Mouse (Mus musculus): ENCODE results near the gene Zfp3. TPM values are rescaled to one million over a fixed set of nuclear protein-coding genes. Genes with fewer than 3 reads are reported as not detected.

Zfp3 gene
- total RNA-seq (2014; rRNA removed; ENCODE audit: low replicate concordance) (4.2 and 4.9 TPM in 2 replicates), polyA plus RNA-seq (2015; fragmentation: Nextera tagmentation; extraction: Ambion mirVana) (9.6 and 10.8 TPM in 2 replicates)

GRCm38 (mm10) chr11:70763936-70764808 is at the start of gene Zfp3:
Zfp3 (plus strand) TSS chr11:70764209.
- peak; percentile 88 for ATAC-seq (ENCODE audit: insufficient read depth, low read depth)
- Histone ChIP-seq H3K4me2 (ENCODE audit: low read depth, low read length) (peak within 1 kb of the TSS; percentile 82), H3K4me1 (ENCODE audit: control insufficient read depth, insufficient read depth) (peaks cover 13% of the 10 kb centered on the region), H3K9me3 (replicated peaks; ENCODE audit: control insufficient read depth, low read length) (no peaks in the 10 kb centered on the region), H3K27me3 (ENCODE audit: control insufficient read depth, insufficient read depth, low read length) (no peaks in the 10 kb centered on the region), H3K9ac (replicated peaks; ENCODE audit: low read depth, low read length) (peak within 1 kb of the TSS; percentile 75), H3K4me3 (ENCODE audit: low read depth, low read length) (peak within 1 kb of the TSS; percentile 77), H3K36me3 (replicated peaks; ENCODE audit: control insufficient read depth, insufficient read depth, low read length) (peaks cover 9% of the 10 kb centered on the region), H3K27ac (ENCODE audit: low read depth) (peak within 1 kb of the TSS; percentile 91)
- WGBS, result under 1% methylated on average over 75 of the region's 78 CpGs
- peak; percentile 74 for DNase-seq (ENCODE audit: low spot score)
- no peak for TF ChIP-seq CTCF (IDR thresholded peaks at IDR 0.05; ENCODE audit: low read depth)

GRCm38 (mm10) chr11:70715832-70716231 is 48.2 kb upstream of the Zfp3 start:
- peaks cover 86% of the 10 kb centered on the region for H3K36me3 ChIP-seq (replicated peaks; ENCODE audit: control insufficient read depth, insufficient read depth, low read length)
- H3K9me3 ChIP-seq (replicated peaks; ENCODE audit: control insufficient read depth, low read length), result no peaks in the 10 kb centered on the region
- no peak overlapping the region for H3K4me2 ChIP-seq (ENCODE audit: low read depth, low read length)
- 90% methylated on average over 6 of the region's 6 CpGs for WGBS
- no peaks in the 10 kb centered on the region for H3K27me3 ChIP-seq (ENCODE audit: control insufficient read depth, insufficient read depth, low read length)
- no peak overlapping the region for H3K4me3 ChIP-seq (ENCODE audit: low read depth, low read length)
- no peaks in the 10 kb centered on the region for H3K4me1 ChIP-seq (ENCODE audit: control insufficient read depth, insufficient read depth)
- no peak overlapping the region for H3K27ac ChIP-seq (ENCODE audit: low read depth)
- no peak overlapping the region for H3K9ac ChIP-seq (replicated peaks; ENCODE audit: low read depth, low read length)
- no peak for DNase-seq (ENCODE audit: low spot score)
- ATAC-seq (ENCODE audit: insufficient read depth, low read depth), result no peak
- TF ChIP-seq CTCF (IDR thresholded peaks at IDR 0.05; ENCODE audit: low read depth) (no peak), EP300 (IDR thresholded peaks at IDR 0.05; ENCODE audit: low read depth) (no peak)

- Histone ChIP-seq H3K4me2 (ENCODE audit: low read depth, low read length) (no peak overlapping the region), H3K27ac (ENCODE audit: low read depth) (no peak overlapping the region), H3K9ac (replicated peaks; ENCODE audit: low read depth, low read length) (no peak overlapping the region), H3K36me3 (replicated peaks; ENCODE audit: control insufficient read depth, insufficient read depth, low read length) (peaks cover 87% of the 10 kb centered on the region), H3K4me1 (ENCODE audit: control insufficient read depth, insufficient read depth) (no peaks in the 10 kb centered on the region), H3K9me3 (replicated peaks; ENCODE audit: control insufficient read depth, low read length) (no peaks in the 10 kb centered on the region), H3K27me3 (ENCODE audit: control insufficient read depth, insufficient read depth, low read length) (no peaks in the 10 kb centered on the region), H3K4me3 (ENCODE audit: low read depth, low read length) (no peak overlapping the region)
- TF ChIP-seq CTCF (IDR thresholded peaks at IDR 0.05; ENCODE audit: low read depth) (no peak), EP300 (IDR thresholded peaks at IDR 0.05; ENCODE audit: low read depth) (no peak)
- 82% methylated on average over 5 of the region's 5 CpGs for whole genome bisulfite sequencing
- no peak for DNase-seq (ENCODE audit: low spot score)
- ATAC-seq (ENCODE audit: insufficient read depth, low read depth), result no peak
These were observed 45.5 kb upstream of the Zfp3 start for GRCm38 (mm10) chr11:70718481-70718880.

GRCm38 (mm10) chr11:70720567-70720966 is 43.4 kb upstream of the Zfp3 start:
- no peak for TF ChIP-seq CTCF (IDR thresholded peaks at IDR 0.05; ENCODE audit: low read depth)
- TF ChIP-seq EP300 (IDR thresholded peaks at IDR 0.05; ENCODE audit: low read depth), result no peak
- no peak for ATAC-seq (ENCODE audit: insufficient read depth, low read depth)
- no peak overlapping the region for H3K9ac ChIP-seq (replicated peaks; ENCODE audit: low read depth, low read length)
- H3K4me1 ChIP-seq (ENCODE audit: control insufficient read depth, insufficient read depth), result no peaks in the 10 kb centered on the region
- 64% methylated on average over 3 of the region's 3 CpGs for WGBS
- H3K27ac ChIP-seq (ENCODE audit: low read depth), result no peak overlapping the region
- H3K4me2 ChIP-seq (ENCODE audit: low read depth, low read length), result no peak overlapping the region
- H3K9me3 ChIP-seq (replicated peaks; ENCODE audit: control insufficient read depth, low read length), result no peaks in the 10 kb centered on the region
- H3K36me3 ChIP-seq (replicated peaks; ENCODE audit: control insufficient read depth, insufficient read depth, low read length), result peaks cover 97% of the 10 kb centered on the region
- no peaks in the 10 kb centered on the region for H3K27me3 ChIP-seq (ENCODE audit: control insufficient read depth, insufficient read depth, low read length)
- DNase-seq (ENCODE audit: low spot score), result no peak
- no peak overlapping the region for H3K4me3 ChIP-seq (ENCODE audit: low read depth, low read length)

GRCm38 (mm10) chr11:70721072-70721471 is 42.9 kb upstream of the Zfp3 start:
- H3K27me3 ChIP-seq (ENCODE audit: control insufficient read depth, insufficient read depth, low read length), result no peaks in the 10 kb centered on the region
- no peak overlapping the region for H3K4me2 ChIP-seq (ENCODE audit: low read depth, low read length)
- H3K4me3 ChIP-seq (ENCODE audit: low read depth, low read length), result no peak overlapping the region
- DNase-seq (ENCODE audit: low spot score), result no peak
- 54% methylated on average over 3 of the region's 3 CpGs for WGBS
- peaks cover 97% of the 10 kb centered on the region for H3K36me3 ChIP-seq (replicated peaks; ENCODE audit: control insufficient read depth, insufficient read depth, low read length)
- H3K9me3 ChIP-seq (replicated peaks; ENCODE audit: control insufficient read depth, low read length), result no peaks in the 10 kb centered on the region
- no peaks in the 10 kb centered on the region for H3K4me1 ChIP-seq (ENCODE audit: control insufficient read depth, insufficient read depth)
- peak; percentile 58; the same call in 1 of the 2 replicates for ATAC-seq (ENCODE audit: insufficient read depth, low read depth)
- TF ChIP-seq EP300 (IDR thresholded peaks at IDR 0.05; ENCODE audit: low read depth), result no peak
- no peak for TF ChIP-seq CTCF (IDR thresholded peaks at IDR 0.05; ENCODE audit: low read depth)
- H3K9ac ChIP-seq (replicated peaks; ENCODE audit: low read depth, low read length), result no peak overlapping the region
- H3K27ac ChIP-seq (ENCODE audit: low read depth), result no peak overlapping the region
